Mouse (Mus musculus) neural tube, embryonic 15.5 days (tissue): ENCODE data around the gene Trappc3. TPM values are rescaled to one million over a fixed set of nuclear protein-coding genes. Genes with fewer than 3 reads are reported as not detected.

ENCODE experiments used
- ATAC-seq: fragments of 200-750 bp; cut with Nextera tagmentation; 2 replicates; pipeline ENCODE4 v1.8.0; 2017; ENCODE audit warnings: mild to moderate bottlenecking, moderate TSS enrichment, moderate library complexity; ENCODE audit not compliant: low FRiP score
- H3K27ac ChIP-seq: fragments of 300-500 bp; sonication (generic); replicated peaks from 2 replicates; pipeline ENCODE4 v1.5.1; 2015; ENCODE audit warnings: mild to moderate bottlenecking, inconsistent platforms
- H3K27me3 ChIP-seq: fragments of 300-500 bp; sonication (generic); replicated peaks from 2 replicates; pipeline ENCODE4 v1.6.1; 2015; ENCODE audit warnings: inconsistent platforms
- H3K36me3 ChIP-seq: fragments of 300-500 bp; sonication (generic); 2 replicates; pipeline ENCODE4 v1.6.1; 2015; ENCODE audit warnings: inconsistent platforms
- H3K4me1 ChIP-seq: fragments of 300-500 bp; sonication (generic); 2 replicates; pipeline ENCODE4 v1.6.1; 2015; ENCODE audit warnings: inconsistent platforms
- H3K4me2 ChIP-seq: fragments of 300-500 bp; sonication (generic); 2 replicates; pipeline ENCODE4 v1.6.1; 2015; ENCODE audit warnings: inconsistent platforms, mild to moderate bottlenecking, moderate library complexity
- H3K4me3 ChIP-seq: fragments of 300-500 bp; sonication (generic); replicated peaks from 2 replicates; pipeline ENCODE4 v1.5.1; 2015; ENCODE audit warnings: mild to moderate bottlenecking, inconsistent platforms
- H3K9ac ChIP-seq: fragments of 300-500 bp; sonication (generic); replicated peaks from 2 replicates; pipeline ENCODE4 v1.6.1; 2015; ENCODE audit warnings: mild to moderate bottlenecking, inconsistent platforms
- H3K9me3 ChIP-seq: fragments of 300-500 bp; sonication (generic); replicated peaks from 2 replicates; pipeline ENCODE4 v1.6.1; 2016; ENCODE audit warnings: inconsistent platforms
- WGBS: fragments of 180-500 bp; shearing (Covaris S2); methylation state at CpG from one replicate; pipeline ENCODE4 v1.1.7; 2015; ENCODE audit warnings: mixed read lengths; 5-methylcytosine and 5-hydroxymethylcytosine counted together
- polyA plus RNA-seq: library from polyadenylated mRNA; unstranded; fragments of >200 nt; fragmentation: Nextera tagmentation; extraction: Ambion mirVana; gene quantifications from 2 replicates; pipeline ENCODE4 v1.2.1, GENCODE M21; 2015

The Trappc3 gene
- polyA plus RNA-seq, 1 experiment from 2014 or later, result 188 TPM

DNA sequence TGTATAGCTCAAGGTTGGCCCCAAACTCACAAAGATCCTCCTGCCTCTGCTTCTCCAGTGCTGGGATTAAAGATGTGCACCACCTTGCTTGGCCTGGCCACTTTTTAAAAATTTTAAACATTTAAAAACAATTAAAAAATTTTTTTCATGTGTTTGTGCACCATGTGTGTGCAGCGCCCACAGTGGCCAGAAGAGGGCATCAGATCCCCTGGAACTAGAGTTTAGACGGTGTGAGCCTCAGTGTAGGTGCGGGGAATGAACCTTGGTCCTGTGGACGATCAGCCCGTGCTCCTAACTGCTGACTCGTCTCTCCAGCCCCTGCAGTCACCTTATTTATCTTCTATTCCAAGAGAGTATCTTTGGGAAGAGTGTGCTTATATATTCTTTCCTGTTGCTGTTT lies 43.9 kb downstream of the Trappc3 start:
- H3K36me3 ChIP-seq, result no peaks in the 10 kb centered on the region
- no peak overlapping the region for H3K9ac ChIP-seq
- peaks cover 29% of the 10 kb centered on the region for H3K27me3 ChIP-seq
- H3K9me3 ChIP-seq, result no peaks in the 10 kb centered on the region
- H3K27ac ChIP-seq, result no peak overlapping the region
- no peak overlapping the region for H3K4me3 ChIP-seq
- no peak overlapping the region for H3K4me2 ChIP-seq
- WGBS, result 93% methylated on average over 6 of the region's 6 CpGs
- no peak for ATAC-seq
- H3K4me1 ChIP-seq, result peaks cover 22% of the 10 kb centered on the region

DNA sequence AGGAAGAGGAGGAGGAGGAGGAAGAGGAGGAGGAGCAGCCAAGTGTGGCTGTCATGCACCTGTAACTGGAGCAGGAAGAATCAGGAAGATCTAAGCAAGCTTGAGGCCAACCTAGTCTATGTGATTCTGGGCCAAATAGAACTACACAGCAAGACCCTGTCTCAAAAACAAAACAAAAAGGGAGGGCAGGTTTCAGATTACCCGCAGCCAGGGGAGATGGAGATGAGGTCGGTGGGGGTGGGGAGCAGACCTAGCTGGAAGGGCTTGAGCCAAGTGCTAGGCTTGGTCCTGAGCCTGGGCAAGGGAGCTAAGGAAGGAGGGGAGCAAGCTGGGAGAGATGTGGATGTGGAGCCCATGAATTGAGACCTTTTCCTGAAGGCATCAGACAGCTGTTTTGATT lies 44.7 kb downstream of the Trappc3 start:
- no peaks in the 10 kb centered on the region for H3K9me3 ChIP-seq
- peaks cover 22% of the 10 kb centered on the region for H3K27me3 ChIP-seq
- H3K27ac ChIP-seq, result no peak overlapping the region
- no peaks in the 10 kb centered on the region for H3K36me3 ChIP-seq
- H3K4me2 ChIP-seq, result no peak overlapping the region
- no peak overlapping the region for H3K9ac ChIP-seq
- H3K4me1 ChIP-seq, result peaks cover 15% of the 10 kb centered on the region
- WGBS, result 23% methylated on average over 2 of the region's 2 CpGs
- ATAC-seq, result no peak
- no peak overlapping the region for H3K4me3 ChIP-seq

DNA sequence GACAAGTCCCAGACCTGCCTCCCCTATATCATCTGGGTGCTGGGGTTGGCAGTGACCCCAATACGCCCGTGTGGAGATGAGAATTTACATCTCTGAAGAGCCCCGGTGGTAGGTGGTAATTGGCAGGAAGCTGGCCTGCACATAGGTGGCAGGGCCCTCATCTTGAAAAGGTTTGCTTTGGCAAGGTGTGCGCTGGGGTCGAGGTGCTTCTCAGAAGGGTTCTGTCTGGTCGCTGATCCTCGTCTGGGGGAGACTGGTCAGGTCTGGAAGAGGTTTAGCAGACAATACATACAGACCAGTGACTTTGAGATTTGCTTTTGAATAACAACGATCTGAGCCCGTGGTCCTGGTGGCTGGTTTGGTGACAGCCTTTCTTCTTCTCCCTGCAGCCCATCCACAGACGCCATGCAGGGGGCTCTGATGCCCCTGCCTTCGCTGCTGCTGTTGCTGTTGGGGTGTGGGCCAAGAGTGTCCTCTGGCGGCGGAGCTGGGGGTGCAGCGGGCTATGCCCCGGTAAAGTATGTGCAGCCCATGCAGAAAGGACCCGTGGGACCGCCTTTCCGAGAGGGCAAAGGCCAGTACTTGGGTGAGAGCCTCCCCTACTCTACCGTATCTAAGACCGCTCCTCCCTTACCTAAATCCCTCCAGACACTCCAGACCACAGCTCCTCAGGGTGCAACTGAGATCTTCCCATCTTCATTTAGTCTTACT lies 47.2 kb downstream of the Trappc3 start:
- no peaks in the 10 kb centered on the region for H3K9me3 ChIP-seq
- H3K4me1 ChIP-seq, result peaks cover 11% of the 10 kb centered on the region; the same call in 1 of the 2 replicates
- no peaks in the 10 kb centered on the region for H3K36me3 ChIP-seq
- H3K27me3 ChIP-seq, result 0 out of 2 replicates have a peak, but pooled peaks cover 3% of the 10 kb centered on the region
- H3K27ac ChIP-seq, result no peak overlapping the region
- ATAC-seq, result peak; percentile 42; the same call in 1 of the 2 replicates
- H3K4me3 ChIP-seq, result peak overlapping the region; percentile 25
- WGBS, result 13% methylated on average over 20 of the region's 20 CpGs
- H3K9ac ChIP-seq, result 0 out of 2 replicates have a peak overlapping the region, but pooled peaks have one; percentile 4
- peak overlapping the region; percentile 54 for H3K4me2 ChIP-seq

DNA sequence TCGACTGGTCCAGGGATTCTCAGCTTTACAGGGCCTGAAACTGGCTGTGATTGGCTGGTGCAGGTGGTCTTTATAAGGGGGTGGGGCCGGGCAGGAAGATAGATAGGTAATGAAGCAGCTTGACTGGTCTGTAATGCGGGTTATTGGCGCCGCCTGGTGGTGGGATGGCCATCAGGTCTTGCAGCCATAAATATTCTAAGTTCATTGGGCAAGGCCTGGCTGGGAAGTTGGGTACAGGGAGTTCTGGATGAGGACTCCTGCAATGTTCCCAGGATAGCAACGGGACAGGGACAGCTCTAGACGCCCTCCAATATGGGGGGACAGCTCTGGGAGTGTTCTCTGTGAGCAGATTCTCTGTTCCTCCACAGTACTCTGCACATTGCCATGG lies 47.8 kb downstream of the Trappc3 start:
- ATAC-seq, result peak; percentile 86; the same call in 1 of the 2 replicates
- Histone ChIP-seq H3K4me1 (peaks cover 11% of the 10 kb centered on the region; the same call in 1 of the 2 replicates), H3K9ac (0 out of 2 replicates have a peak overlapping the region, but pooled peaks have one; percentile 4), H3K4me2 (peak overlapping the region; percentile 54), H3K4me3 (peak overlapping the region; percentile 25), H3K27ac (no peak overlapping the region), H3K36me3 (peaks cover 4% of the 10 kb centered on the region; the same call in 1 of the 2 replicates), H3K9me3 (no peaks in the 10 kb centered on the region), H3K27me3 (0 out of 2 replicates have a peak, but pooled peaks cover 3% of the 10 kb centered on the region)
- WGBS, result 2% methylated on average over 7 of the region's 7 CpGs

DNA sequence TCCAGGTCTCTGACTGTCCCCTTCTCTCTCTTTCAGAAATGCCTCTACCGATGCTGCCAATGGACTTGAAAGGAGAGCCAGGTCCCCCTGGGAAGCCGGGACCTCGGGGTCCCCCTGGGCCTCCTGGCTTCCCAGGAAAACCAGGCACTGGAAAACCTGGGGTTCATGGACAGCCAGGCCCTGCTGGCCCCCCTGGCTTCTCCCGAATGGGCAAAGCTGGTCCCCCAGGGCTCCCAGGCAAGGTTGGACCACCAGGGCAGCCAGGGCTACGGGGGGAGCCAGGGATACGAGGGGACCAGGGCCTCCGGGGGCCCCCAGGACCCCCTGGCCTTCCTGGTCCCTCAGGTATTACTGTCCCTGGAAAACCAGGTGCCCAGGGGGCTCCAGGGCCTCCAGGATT lies 48.2 kb downstream of the Trappc3 start:
- Histone ChIP-seq H3K4me3 (no peak overlapping the region), H3K9me3 (no peaks in the 10 kb centered on the region), H3K27ac (no peak overlapping the region), H3K36me3 (peaks cover 6% of the 10 kb centered on the region; the same call in 1 of the 2 replicates), H3K27me3 (0 out of 2 replicates have a peak, but pooled peaks cover 3% of the 10 kb centered on the region), H3K4me2 (no peak overlapping the region), H3K4me1 (peaks cover 11% of the 10 kb centered on the region; the same call in 1 of the 2 replicates), H3K9ac (no peak overlapping the region)
- no peak for ATAC-seq
- WGBS, result 81% methylated on average over 7 of the region's 7 CpGs

DNA sequence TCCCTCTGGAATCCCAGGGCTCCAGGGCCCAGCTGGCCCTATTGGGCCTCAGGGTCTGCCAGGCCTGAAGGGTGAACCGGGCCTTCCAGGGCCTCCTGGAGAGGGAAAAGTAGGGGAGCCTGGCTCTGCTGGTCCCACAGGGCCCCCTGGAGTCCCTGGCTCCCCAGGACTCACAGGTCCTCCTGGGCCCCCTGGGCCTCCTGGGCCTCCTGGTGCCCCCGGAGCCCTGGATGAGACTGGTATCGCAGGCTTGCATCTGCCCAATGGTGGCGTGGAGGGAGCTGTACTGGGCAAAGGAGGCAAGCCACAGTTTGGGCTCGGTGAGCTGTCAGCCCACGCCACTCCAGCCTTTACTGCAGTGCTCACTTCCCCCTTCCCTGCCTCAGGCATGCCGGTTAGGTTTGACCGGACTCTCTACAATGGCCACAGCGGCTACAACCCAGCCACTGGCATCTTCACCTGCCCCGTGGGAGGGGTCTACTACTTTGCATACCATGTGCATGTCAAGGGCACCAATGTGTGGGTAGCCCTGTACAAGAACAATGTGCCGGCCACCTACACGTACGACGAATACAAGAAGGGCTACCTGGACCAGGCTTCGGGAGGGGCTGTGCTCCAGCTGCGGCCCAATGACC lies 49.6 kb downstream of the Trappc3 start:
- no peak overlapping the region for H3K4me2 ChIP-seq
- no peak overlapping the region for H3K27ac ChIP-seq
- 0 out of 2 replicates have a peak, but pooled peaks cover 3% of the 10 kb centered on the region for H3K27me3 ChIP-seq
- peaks cover 11% of the 10 kb centered on the region; the same call in 1 of the 2 replicates for H3K4me1 ChIP-seq
- ATAC-seq, result no peak
- peaks cover 20% of the 10 kb centered on the region for H3K36me3 ChIP-seq
- H3K9ac ChIP-seq, result no peak overlapping the region
- H3K4me3 ChIP-seq, result no peak overlapping the region
- H3K9me3 ChIP-seq, result no peaks in the 10 kb centered on the region
- 90% methylated on average over 16 of the region's 16 CpGs for WGBS

DNA sequence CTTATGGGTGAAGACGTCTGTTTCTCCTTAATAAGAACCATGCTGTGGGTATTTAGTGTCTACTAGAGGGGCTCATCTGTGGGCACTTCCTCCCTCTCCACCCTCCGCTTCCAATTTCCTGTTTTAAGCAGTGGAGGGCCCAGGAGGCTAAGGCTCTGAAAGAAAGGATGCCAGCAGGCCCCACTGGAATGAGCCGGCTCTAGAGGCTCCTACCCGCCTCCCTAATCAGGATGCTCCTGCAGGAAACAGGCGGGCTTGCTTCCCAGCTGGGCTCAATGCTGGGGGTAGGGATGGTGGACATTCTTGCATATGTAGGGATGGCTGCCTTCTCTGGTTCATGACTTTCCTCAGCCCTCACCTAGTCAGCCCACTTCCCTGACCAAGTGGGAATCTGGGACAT lies 51.1 kb downstream of the Trappc3 start:
- H3K36me3 ChIP-seq, result peaks cover 35% of the 10 kb centered on the region
- WGBS, result 46% methylated on average over 5 of the region's 5 CpGs
- H3K27ac ChIP-seq, result no peak overlapping the region
- no peak overlapping the region for H3K4me2 ChIP-seq
- H3K9me3 ChIP-seq, result no peaks in the 10 kb centered on the region
- H3K4me1 ChIP-seq, result peaks cover 11% of the 10 kb centered on the region; the same call in 1 of the 2 replicates
- no peak overlapping the region for H3K4me3 ChIP-seq
- ATAC-seq, result no peak
- 0 out of 2 replicates have a peak, but pooled peaks cover 3% of the 10 kb centered on the region for H3K27me3 ChIP-seq
- no peak overlapping the region for H3K9ac ChIP-seq

DNA sequence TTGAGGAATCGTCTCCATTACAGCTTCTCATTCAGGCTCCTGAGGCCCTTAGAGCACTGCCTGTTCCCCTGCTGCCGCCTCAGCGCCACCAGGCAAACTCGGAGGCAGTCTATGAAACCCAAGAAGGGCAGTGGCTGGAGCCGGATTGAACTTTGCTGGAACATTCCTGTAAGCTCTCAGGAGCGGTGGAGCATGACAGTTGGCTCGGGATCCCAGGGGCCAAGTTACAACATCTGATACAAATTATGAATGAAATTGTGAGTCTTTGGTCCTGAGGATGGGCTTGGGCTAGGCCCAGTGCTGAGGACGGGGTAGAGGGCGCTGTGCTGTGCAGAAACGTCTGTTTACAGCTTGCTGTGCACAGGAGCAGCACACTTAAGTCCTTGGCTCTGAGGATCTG lies 52.3 kb downstream of the Trappc3 start:
- 65% methylated on average over 10 of the region's 10 CpGs for WGBS
- peaks cover 35% of the 10 kb centered on the region for H3K36me3 ChIP-seq
- no peak overlapping the region for H3K4me2 ChIP-seq

DNA sequence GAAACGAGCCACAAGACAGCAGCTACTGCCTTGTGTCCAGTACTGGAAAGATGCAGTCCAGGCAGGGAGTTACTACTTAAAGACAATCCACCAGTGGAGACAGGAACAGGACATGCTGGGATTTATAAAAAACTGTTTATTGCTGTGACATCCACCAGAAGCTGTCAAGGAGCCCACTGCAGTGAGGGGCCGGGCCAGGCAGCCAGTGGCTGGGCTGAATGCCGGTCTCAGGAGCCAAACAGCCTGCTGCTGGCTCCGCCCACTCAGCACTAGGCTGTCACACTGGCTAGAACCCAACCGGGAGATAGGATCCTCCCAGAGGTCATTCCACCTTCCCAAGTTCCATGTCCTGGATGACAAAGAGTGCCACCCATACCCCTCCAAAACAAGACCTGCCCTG lies 53.8 kb downstream of the Trappc3 start:
- Histone ChIP-seq H3K4me1 (peaks cover 14% of the 10 kb centered on the region), H3K9ac (no peak overlapping the region), H3K9me3 (no peaks in the 10 kb centered on the region), H3K27ac (no peak overlapping the region), H3K36me3 (peaks cover 39% of the 10 kb centered on the region), H3K4me2 (no peak overlapping the region), H3K4me3 (no peak overlapping the region), H3K27me3 (no peaks in the 10 kb centered on the region)
- 40% methylated on average over 5 of the region's 5 CpGs for WGBS
- ATAC-seq, result no peak

More for the DNA sequence above, 52.3 kb downstream of the Trappc3 start:
- no peaks in the 10 kb centered on the region for H3K9me3 ChIP-seq
- H3K4me3 ChIP-seq, result no peak overlapping the region
- no peak overlapping the region for H3K27ac ChIP-seq
- no peak for ATAC-seq
- H3K27me3 ChIP-seq, result no peaks in the 10 kb centered on the region
- peaks cover 7% of the 10 kb centered on the region; the same call in 1 of the 2 replicates for H3K4me1 ChIP-seq
- H3K9ac ChIP-seq, result no peak overlapping the region

DNA sequence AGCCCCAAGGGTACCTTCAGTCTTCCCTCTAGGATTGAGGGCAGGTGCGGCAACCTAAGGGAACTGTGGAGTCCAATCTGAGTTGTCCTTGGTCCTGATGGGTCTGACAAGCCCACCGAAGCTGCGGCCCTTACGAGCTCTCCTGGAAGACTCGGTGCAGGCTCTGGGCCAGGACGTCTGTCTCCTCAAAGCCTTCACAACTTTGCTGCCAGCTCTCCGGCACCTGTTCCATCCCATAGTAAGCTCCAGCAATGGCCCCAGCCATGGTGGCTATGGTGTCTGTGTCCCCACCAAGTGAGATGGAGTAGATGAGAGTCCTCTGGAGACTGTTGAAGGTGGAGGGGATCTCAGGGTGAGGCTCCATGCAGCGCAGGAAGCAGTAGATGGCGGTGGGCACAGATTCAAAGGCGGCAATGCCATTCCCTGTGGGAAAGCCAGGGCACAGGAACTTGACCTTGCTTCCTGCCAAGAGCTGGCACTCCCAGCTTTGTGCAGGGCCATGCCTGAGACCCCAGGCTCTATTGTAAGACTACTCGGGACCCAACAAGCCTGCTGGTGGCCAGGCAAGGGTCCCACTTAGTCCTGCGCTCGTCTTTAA lies 54.4 kb downstream of the Trappc3 start:
- Histone ChIP-seq H3K27ac (no peak overlapping the region), H3K36me3 (peaks cover 39% of the 10 kb centered on the region), H3K4me2 (no peak overlapping the region), H3K9ac (no peak overlapping the region), H3K4me3 (no peak overlapping the region), H3K27me3 (no peaks in the 10 kb centered on the region), H3K4me1 (peaks cover 15% of the 10 kb centered on the region), H3K9me3 (no peaks in the 10 kb centered on the region)
- 95% methylated on average over 13 of the region's 13 CpGs for WGBS
- ATAC-seq, result no peak

DNA sequence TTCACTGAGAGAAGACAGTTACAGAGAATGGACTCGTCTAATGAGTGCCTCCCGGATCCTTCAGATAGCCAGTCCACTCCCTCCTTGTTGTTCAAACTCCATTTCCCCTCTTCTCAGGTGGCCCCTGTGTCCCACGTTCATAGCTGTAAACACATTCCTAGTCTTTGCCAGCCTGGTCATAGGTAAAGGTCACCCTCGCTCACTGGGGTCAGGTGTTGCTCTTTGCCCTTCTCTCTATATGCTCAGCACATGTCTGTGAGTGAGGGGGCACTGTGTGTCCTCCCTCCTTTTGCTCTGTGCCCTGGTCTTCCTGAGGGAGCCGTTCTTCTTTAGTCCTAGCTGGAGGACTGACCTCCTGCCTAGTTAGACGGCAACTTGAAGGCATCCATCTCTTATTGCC lies 57.7 kb downstream of the Trappc3 start:
- Histone ChIP-seq H3K4me2 (peak overlapping the region; percentile 81; the same call in 1 of the 2 replicates), H3K9me3 (no peaks in the 10 kb centered on the region), H3K27ac (no peak overlapping the region), H3K36me3 (peaks cover 36% of the 10 kb centered on the region), H3K9ac (no peak overlapping the region), H3K4me1 (peaks cover 24% of the 10 kb centered on the region), H3K4me3 (no peak overlapping the region), H3K27me3 (peaks cover 16% of the 10 kb centered on the region)
- WGBS, result 92% methylated on average over 6 of the region's 6 CpGs
- no peak for ATAC-seq
